Mouse (Mus musculus) spleen, adult 12 weeks (tissue): ENCODE results near the gene Folr2.
A peak's percentile ranks its signal among the peaks of the same experiment; 100 is the strongest.

Experiments
- DNase-seq: peaks from one replicate; pipeline ENCODE4 v3.0.0; 2022; ENCODE audit warnings: low spot score

Folr2 gene

DNA sequence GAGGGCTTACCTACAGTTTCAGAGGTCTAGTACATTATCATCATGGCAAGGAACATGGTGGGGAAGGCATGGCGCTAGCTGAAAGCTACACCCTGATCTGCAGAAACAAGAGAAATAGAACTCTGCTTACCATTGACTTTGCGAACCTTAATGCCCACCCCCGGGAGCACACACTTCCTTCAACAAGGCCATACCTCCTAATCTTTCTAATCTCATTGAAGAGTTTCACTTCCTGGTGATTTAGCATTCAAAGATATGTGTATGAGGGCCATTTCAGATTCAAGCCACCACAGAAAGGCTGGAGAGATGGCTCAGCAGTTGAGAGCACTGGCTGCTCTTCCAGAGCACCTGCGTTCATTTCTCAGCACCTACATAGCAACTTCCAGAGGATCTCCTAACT, at the start of gene Folr2:
Gene Folr2 (minus strand): TSS at position 101 of the 400 bp plus-strand sequence.
- DNase-seq, result no peak

DNA sequence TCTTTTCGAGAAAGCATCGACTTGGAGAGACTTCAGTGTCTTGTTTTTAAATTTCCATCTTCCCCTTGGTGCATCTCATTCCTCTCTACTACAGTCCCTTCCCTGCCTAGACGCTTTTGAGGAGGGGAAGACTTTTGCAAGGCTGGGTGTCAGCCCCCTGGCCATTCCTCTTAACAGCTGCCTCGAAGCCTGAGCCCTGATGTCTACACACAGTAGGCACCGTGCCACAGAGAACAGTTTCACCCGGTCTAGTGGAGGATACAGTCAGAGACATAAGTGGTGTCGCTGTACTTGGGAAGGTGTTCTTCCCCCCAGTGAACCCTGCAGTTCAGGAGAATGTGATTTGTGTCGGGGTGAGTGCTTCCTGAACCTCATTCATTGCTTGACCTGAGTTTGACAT, 49.7 kb upstream of the Folr2 start:
- DNase-seq, result no peak

DNA sequence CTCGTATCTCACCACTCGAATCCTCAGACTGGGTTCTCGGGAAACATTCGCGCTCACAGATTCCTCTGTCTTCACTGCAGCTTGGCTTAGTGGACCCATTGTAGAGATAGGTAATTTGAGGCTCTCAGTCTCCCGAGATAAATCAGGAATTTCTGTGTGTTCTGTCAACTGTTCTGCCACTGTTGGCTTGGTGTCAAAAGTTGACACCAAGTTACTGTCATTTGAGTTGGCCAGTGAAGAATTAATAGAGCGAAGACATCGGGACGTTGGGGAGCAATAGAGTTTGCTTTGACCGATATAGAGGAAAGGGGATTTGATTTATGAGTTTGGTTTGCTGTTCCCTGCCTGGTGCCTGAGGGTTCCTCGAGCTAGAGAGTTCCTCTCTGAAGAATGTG, 49.3 kb upstream of the Folr2 start, which contains the start of gene Tomt:
Gene Tomt (minus strand): TSS at position 73 of the 395 bp plus-strand sequence.
- DNase-seq, result no peak

DNA sequence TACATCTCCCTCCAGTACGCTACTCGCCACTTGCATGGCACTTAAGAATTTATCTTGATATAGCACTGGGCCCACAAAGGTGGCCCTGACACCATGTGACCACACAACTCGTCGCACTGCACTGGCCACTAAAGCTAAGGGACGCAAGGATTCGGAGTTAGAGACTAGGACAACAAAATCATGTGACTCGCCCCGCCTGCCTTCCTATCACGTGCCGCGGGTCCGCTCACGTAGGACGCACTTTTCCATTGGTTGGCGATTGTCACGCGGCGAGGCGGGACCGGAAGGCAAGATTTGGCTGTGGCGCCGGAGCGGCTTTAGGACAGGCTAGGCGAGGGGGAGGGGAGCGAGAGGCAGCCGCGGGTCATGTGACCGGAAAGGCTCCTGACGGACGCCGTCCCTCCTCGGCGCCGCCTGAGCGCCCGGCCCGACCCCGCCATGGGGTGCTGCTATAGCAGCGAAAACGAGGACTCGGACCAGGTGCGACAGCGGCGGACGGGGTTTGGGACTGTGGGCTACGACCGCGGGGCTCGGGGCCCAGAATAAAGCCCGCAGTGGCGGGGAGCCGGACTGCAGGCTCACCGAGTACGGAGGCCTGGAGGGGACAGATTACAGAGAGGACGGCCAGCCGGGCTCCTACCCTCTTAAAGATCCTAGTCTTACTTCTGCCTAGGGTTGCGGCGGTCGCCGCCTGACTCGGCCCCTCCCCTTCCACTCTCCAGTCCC, 48.7 kb upstream of the Folr2 start, which contains the start of gene Lamtor1:
Gene Lamtor1 (plus strand): TSS at position 344 of the 726 bp plus-strand sequence.
- peak; percentile 99 for DNase-seq

DNA sequence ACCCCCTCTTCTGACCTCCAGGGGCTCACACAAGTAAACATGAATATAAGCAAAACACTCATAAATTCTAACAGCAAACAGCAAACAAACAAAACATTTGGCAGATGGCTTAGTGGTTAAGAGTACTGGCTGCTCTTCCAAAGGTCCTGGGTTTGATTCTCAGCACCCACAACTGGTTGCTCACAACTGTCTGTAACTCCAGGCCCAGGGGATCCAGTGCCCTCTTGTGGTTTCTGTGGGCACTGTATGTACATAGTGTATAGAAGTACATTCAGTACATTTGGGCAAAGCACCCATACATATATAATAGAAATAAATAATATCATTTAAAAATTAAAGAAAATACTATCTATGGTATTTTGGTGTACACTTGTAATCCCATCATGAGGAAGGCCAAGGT, 45.9 kb upstream of the Folr2 start:
- no peak for DNase-seq

DNA sequence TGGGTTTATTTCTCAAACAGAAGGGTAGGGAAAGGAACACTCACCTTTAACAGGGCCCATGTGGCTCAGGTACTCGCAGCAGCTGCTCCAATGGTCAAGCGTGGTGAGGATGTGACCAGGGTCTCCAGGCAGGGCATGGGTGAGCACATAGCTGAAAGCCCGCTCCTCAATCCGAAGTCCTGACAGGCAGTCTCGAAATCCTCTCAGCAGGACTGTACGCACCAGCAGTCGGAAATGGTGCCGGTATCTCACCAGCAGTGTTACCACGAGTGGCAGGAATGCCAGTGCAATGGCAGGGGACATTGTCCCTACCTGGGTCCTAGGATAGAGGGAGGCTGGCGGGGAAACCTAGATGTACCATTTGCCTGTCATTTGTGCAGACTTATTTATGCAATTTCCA, 45.0 kb upstream of the Folr2 start:
- no peak for DNase-seq

DNA sequence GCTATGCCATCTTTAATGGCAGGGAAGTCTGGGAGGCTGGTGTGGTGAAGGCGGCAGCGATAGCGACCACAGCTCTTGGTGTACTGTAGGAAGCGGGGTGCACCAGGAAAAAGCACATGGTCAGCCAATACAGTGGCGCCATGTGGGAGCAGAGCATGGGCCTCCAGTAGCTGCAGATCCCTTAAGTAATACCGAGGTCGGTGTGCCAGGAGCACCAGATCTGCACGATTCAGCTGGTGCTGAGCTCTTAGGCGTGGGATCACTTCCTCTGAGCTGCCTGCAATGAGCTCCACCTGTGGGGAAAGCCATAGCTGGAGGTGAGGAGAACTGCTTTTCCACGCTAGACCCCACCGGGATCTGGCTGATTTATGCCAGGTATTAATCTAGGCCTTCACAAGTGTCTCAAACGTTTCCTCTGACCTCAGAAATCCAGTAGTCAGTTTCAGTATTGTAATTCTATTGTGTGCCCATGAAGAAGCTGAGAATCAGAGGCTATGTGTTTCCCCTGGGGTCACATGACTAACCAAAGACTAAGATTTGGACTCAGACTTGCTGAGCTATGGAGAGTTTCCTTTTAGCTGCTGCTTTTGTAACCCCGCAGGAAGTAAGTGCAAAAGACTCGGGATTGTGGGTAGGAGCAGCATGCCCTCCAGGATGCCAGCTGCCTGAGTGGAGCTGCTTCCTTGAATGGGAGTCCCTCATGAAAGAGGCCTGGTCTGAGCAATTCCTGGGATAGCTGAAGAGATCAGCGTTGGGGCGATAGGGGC, 43.5 kb upstream of the Folr2 start:
- DNase-seq, result no peak

DNA sequence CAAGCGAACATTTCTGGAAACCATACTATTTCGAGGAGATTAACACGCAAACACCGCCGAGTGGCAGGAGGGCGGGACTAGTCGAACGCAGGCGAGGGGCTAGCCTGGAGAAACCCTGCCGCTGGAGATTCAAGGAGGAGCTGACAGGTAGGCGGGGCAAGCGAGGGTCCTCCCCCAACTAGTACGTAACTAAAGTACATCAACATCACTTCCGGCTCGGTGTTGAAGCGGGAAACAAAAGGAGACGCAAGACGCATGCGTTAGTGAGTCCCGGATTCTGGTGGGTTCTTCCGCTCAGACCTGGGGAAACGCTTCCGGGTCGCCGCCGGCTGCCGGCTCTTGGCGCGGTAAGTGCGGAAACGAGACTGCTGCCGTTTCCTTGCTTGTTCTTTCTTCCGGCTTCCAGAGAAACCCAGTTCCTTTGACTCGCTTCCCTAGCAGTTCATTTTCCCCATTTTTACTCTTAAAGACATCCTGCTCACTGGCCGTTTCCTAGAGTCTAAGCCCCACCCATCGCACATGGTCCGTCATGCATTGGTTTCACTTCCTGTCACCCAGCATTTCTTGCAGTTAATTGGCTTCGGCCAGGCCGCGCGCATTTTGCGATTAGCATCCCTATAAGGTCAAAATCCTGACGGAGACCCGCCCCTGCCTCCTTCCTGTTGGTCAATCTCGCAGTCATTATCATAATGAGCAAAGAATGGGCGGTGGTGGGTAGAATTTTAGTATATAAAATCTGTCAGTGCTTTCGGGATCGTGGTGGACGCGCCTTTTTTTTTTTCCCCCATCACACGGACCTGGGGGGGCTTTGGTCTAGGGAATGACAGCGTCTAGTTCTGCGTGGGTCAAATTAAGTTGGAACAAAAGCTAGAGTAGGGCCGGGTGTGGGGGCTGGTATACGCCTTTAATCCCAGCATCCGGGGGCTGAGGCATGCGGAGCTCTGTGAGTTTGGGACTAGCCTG, 39.4 kb upstream of the Folr2 start:
- DNase-seq, result peak; percentile 92

DNA sequence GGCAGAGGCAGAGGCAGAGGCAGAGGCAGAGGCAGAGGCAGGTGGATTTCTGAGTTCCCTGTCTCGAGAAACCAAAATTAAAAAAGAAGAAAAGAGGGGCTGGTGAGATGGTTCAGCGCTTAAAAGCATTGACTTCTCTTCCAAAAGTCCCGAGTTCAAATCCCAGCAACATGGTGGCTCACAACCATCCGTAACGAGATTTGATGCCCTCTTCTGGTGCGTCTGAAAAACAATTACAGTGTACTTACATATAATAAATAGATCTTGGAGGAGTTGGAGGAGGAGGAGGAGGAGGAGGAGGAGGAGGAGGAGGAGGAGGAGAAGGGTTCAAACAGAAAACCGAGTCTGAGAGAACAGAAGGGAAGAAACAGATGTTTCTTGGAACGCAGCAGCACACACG, 38.7 kb upstream of the Folr2 start:
- DNase-seq, result no peak

DNA sequence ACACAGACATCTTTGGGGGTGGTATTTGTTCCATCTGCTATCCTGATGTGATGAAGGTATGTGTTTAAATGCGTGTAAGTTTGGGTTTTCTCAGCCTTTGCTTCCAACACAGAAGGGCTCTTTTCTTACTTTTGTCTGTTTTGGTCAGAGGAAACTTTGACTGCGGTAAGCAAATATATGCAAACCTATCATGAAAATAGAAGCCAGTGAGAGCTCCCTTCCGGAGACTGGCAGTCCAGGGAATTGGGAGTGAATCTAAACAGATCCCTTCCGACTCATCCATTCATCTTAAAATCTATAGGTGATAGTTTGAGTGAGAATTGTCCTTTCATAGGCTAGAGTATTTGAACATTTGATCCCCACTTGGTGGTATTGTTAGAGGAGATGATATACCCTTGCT, 31.5 kb upstream of the Folr2 start:
- DNase-seq, result no peak

DNA sequence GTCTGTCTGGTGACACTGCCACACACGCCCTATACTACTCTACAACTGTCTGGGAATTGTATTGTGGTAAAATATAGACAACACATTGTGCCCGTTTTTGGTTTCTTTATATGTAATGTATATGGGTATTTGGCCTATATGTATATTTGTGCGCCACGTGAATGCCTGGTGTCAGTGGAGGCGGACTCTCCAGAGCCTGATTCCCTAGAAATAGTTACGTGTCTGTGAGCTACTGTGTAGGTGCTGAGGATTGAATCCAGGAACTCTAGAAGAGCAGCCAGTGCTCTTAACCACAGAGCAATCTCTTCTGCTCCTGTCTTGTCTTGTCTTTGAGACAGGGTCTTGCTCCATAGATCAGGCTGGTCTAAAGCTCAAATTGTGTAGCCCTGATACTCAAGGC, 29.3 kb upstream of the Folr2 start:
- DNase-seq, result no peak

DNA sequence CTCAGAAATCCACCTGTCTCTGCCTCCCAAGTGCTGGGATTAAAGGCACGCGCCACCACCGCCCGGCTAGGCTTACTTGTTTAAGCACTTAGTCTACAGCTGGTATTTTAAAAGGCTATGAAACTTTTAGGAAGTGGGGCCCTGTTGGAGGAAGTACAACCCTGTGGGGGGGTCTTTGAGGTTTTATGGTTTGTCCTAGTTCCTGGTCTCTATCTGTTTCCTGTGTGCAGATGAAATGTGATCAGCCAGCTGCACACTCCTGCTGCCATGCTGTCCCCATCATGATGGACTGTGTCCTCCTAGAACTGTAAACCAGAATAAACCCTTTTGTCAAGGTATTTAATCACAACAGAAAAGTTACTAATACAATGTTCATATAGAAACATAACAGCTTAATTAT, 27.2 kb upstream of the Folr2 start:
- no peak for DNase-seq

DNA sequence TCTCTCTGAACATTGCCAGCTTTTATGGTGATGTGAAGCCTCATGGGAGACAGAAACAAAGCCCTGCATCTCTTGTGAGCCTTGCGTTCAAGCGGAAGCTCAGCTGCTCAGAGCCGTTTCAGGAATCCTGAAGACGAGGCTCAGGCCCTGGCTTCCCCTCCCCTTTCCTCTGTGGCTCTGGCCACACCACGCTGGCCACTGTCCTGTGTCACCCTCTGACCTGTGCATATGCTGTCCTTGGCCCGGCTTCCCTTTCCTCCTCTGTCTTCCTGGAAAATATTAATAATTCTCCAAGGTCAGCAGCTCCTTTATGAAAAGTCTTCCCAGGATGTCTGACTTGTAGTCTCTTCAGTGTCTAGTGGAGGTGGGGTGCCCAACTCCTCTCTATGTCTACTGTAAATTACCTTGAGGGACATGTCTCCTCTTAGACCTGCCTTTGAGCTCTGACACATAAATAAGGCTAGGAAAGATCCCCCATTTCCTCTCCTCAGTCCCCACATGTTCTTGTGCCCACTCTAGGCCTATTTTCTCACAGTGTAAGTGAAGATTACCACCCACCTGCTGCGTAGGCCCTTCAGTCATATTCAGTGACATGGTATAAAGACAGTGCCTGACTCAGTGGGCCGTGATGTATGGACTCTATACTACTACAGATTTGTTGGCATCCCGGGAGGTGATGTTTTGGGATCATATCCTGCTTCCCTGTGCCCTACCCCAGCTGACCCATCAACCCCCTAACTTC, 25.6 kb upstream of the Folr2 start:
- DNase-seq, result no peak

DNA sequence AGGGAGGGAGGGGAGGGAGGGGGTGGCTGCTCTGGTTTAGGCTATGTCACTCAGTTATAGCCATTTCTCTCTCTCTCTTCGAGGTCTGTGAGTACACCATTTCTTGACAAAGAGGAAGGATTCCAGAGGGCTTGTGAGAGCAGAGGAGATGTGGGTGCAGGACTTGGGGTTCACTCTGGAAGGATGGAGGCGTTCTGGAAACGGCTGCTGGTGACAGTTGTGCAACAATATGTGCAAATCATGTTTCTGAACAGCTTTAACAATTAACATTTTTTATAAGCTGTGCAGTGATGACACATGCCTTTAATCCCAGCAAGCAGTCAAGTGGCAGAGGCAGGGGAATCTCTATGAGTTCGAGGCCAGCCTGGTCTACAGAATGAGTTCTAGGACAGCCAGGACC, 23.9 kb upstream of the Folr2 start:
- no peak for DNase-seq

DNA sequence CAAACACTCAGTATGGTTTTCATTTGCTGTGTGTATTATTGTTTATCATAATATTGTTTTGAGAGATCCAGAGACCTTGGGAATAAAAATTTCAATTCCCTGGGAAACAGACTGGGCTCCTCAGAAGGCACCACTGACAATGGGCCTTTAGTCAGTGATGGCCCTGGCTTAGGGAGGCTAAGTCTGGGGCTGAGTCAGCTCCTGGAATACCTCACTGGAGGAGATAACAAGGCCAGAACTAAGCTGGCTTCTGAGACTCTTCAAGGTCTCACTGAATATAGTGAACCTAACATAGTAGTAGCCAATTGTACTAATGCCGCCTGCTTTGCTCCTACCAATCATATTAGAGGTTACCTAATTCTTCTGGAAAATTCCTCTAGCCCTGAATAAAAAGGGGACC, 19.0 kb upstream of the Folr2 start:
- no peak for DNase-seq

DNA sequence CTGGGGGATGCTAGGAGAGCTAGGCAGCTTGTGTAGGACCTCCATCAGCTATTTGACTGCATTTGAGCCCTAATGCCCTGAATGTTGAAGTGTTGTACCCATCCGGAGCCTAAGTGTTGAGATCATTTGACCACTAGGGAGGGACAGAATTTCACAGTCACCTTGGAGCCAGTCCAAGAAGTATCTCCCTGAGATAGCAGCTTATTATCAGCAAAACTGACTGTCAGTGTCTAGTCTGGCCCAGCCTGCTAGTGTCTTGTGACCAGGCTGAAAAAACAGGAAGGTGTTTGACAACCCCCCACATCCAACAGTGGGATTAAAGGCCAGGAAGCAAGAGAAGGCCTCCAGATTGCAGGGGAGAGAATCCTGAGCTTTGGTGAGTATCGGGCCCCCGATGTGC, 14.3 kb upstream of the Folr2 start:
- DNase-seq, result no peak

DNA sequence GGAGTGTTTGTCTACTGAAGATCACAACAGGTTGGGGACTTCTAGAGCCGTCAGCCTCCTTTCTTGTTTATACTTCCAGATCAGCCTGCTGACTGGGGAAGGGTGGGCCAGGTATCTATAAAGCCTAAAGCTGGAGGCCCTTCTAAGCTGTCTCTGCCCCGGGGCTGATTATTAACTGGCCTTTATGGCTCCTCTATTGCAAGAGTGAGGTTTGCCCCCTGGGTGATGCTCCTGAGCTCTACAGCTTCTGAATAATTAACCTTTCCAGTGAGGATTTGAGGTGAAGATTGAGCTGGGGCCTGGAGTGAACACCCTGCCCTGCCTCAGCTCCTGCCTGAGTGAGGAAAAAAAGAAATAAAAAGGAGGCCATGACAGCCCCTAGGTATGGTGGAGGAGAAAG, 13.6 kb upstream of the Folr2 start, which contains the start of gene Folr1:
Gene Folr1 (minus strand): TSS at position 160 of the 400 bp plus-strand sequence.
- DNase-seq, result no peak

DNA sequence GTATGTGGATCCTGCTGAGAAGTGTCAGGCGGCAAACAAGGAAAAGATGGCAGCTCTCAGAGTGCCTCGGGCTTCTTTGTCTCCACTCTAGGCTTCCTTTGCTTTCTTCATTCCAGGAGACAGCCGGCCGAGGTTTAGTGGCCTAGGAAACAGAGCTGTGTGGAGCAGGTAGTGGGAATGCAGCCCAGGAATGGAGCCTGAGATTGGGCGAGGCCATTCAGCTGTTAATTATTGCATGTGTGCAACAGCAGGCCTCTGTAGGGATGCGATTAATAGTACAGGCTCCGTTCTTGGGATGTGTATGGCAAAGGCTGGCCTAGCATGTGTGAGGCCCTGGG, 12.1 kb upstream of the Folr2 start:
- DNase-seq, result no peak

DNA sequence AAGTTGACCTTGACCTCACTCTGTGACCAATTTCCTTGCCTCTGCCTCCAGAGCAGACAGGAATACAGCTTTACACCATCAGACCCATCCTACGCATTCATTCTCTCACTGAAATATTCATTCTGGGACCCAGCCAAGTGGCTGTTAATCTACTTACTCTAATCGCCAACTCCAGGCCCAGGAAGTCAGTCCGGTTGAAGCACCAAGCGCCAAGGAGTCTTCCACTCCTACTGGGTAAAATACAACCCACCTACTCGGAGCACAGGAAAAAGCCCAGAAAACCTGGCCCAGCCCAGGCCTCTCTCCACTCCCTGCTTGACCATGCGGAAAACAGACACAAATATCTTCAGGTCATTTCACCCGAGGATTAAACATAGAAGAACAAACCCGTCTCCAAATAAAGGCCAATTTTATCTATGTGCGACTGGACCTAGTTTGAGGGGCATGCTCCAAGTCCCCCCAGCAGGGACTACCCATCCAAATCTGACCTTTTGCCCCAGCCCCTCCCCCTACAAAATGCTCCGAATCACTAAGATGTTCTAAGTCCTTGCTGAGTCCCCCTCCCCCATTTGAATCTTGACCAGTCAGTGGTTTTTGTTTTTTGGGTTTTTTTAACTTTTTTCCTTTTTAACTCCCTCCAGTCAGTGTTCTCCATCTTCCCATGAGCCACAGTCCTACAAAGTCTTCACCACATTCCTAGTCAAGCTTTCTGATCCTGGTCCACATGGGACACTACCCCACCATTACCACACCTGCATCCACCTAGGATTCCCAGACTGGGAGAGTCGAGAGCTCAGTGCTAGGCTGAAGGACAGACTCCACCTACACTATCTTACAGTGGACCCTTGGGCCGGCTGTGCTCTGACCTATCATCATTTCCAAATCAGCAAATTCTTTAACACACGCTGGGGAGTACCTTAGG, 11.5 kb upstream of the Folr2 start:
- DNase-seq, result no peak

DNA sequence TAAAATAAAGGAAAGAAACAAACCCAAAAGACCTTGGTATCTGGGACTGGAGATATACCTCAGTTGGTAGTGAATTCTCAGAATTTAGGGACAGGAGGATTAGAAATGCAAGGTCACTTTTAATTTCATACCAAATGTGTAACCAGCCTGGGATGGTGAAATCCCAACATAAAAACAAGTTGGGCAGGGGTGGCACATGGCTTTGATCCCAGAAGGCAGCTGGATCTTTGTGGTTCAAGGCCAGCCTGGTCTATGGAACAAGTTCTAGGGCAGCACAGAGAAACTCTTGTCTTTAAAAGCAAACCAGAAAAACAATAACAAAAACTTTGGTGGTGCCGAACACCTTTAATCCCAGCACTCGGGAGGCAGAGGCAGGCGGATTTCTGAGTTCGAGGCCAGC, 10.5 kb upstream of the Folr2 start:
- DNase-seq, result no peak
